Mouse (Mus musculus): ENCODE results near the gene Gm49510.

DNA sequence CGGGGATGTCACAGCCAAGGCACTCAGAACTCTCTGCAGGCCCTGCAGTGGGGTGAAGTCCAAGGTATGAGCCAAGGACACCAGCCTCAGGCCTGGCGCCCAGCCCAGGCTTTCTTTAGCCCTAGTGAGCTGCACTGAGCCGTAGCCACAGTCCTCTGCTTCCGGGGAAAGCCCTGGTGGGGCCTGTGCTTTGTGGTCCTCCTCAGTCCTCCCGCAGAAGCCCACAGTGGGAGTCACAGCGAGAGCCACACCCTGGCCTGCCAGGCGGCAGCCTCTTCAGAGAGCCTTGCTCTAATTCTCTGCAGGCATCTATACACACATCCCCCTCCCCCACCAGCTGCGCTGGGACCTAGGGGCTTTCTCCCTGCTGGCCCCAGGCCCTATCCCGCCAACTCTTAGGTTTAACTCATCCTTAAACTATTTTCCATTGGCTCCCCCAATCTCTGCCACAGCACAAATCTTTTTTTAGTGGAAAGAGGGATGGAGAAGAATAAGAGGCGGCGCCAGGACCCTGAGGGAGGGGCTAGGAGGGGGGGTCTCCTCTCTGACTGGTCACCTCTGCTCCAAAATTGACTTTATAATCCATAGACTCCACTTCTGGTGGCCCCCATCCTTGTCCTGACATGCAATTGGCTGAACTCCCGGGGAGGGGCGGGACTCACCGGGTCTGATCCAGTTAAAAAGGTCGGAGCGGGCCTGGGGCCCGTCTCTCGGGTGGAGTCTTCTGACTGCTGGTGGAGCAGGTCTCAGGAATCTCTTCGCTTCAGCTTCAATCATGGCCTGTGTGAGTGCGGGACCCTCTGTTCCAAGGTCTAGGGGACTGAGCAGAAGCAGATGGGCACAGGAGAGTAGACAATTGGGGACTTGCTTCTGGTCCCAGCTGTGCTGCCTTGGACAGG is 26.8 kb downstream of the Gm49510 start, which contains the start of gene Lgals1:
- TF ChIP-seq CTCF (IDR thresholded peaks at IDR 0.05; ENCODE audit: control insufficient read depth, insufficient read depth, insufficient replicate concordance, low read depth, low read length) (no peak), POLR2A (IDR thresholded peaks at IDR 0.05; ENCODE audit: control insufficient read depth, low read depth, low read length) (peak; percentile 67)

Measured in testis, adult 2 months (tissue).